Mouse (Mus musculus): ENCODE data around the gene Psmg4. TPM values are rescaled to one million over a fixed set of nuclear protein-coding genes. Genes with fewer than 3 reads are reported as not detected.

Gene Psmg4
- polyA plus RNA-seq, 1 experiment from 2014 or later = 117 TPM

GRCm38 (mm10) chr13:34136605-34137004 is 26.2 kb upstream of the Psmg4 start:
- WGBS = 74% methylated on average over 7 of the region's 7 CpGs
- Histone ChIP-seq H3K36me3 (ENCODE audit: insufficient read depth, low read length) (no peaks in the 10 kb centered on the region), H3K9me3 (replicated peaks; ENCODE audit: low read length) (no peaks in the 10 kb centered on the region), H3K9ac (ENCODE audit: low read depth, low read length) (no peak overlapping the region), H3K4me2 (ENCODE audit: low read length) (no peak overlapping the region), H3K4me1 (replicated peaks; ENCODE audit: insufficient read depth, low read length) (0 out of 2 replicates have a peak, but pooled peaks cover 9% of the 10 kb centered on the region), H3K4me3 (replicated peaks; ENCODE audit: low read depth, low read length) (no peak overlapping the region), H3K27ac (no peak overlapping the region), H3K27me3 (ENCODE audit: insufficient read depth, low read length) (no peaks in the 10 kb centered on the region; the same call in 1 of the 2 replicates)
- ATAC-seq (replicated peaks; ENCODE audit: low FRiP score, low read depth) (no peak), DNase-seq (ENCODE audit: low spot score) (no peak)
- no peak for TF ChIP-seq CTCF (IDR thresholded peaks at IDR 0.05; ENCODE audit: low read depth)

- Histone ChIP-seq H3K4me3 (replicated peaks; ENCODE audit: low read depth, low read length) (no peak overlapping the region), H3K27ac (no peak overlapping the region), H3K4me2 (ENCODE audit: low read length) (no peak overlapping the region), H3K27me3 (ENCODE audit: insufficient read depth, low read length) (no peaks in the 10 kb centered on the region), H3K36me3 (ENCODE audit: insufficient read depth, low read length) (no peaks in the 10 kb centered on the region), H3K9me3 (replicated peaks; ENCODE audit: low read length) (no peaks in the 10 kb centered on the region), H3K9ac (ENCODE audit: low read depth, low read length) (no peak overlapping the region), H3K4me1 (replicated peaks; ENCODE audit: insufficient read depth, low read length) (no peaks in the 10 kb centered on the region)
- ATAC-seq (replicated peaks; ENCODE audit: low FRiP score, low read depth) = no peak
- TF ChIP-seq CTCF (IDR thresholded peaks at IDR 0.05; ENCODE audit: low read depth) = no peak
- no peak for DNase-seq (ENCODE audit: low spot score)
- 45% methylated on average over 5 of the region's 5 CpGs for WGBS
Observed at GRCm38 (mm10) chr13:34143389-34143788, 19.4 kb upstream of the Psmg4 start.

GRCm38 (mm10) chr13:34146916-34147315 is 15.8 kb upstream of the Psmg4 start:
- Histone ChIP-seq H3K27ac (no peak overlapping the region), H3K4me2 (ENCODE audit: low read length) (no peak overlapping the region), H3K27me3 (ENCODE audit: insufficient read depth, low read length) (no peaks in the 10 kb centered on the region), H3K9ac (ENCODE audit: low read depth, low read length) (no peak overlapping the region), H3K36me3 (ENCODE audit: insufficient read depth, low read length) (no peaks in the 10 kb centered on the region), H3K4me1 (replicated peaks; ENCODE audit: insufficient read depth, low read length) (no peaks in the 10 kb centered on the region), H3K4me3 (replicated peaks; ENCODE audit: low read depth, low read length) (no peak overlapping the region), H3K9me3 (replicated peaks; ENCODE audit: low read length) (no peaks in the 10 kb centered on the region)
- 69% methylated on average over 3 of the region's 3 CpGs for WGBS
- ATAC-seq (replicated peaks; ENCODE audit: low FRiP score, low read depth) (no peak), DNase-seq (ENCODE audit: low spot score) (no peak)
- TF ChIP-seq CTCF (IDR thresholded peaks at IDR 0.05; ENCODE audit: low read depth) = peak; percentile 39; the same call in 1 of the 2 replicates

GRCm38 (mm10) chr13:34148181-34148580 is 14.6 kb upstream of the Psmg4 start:
- Histone ChIP-seq H3K9ac (ENCODE audit: low read depth, low read length) (no peak overlapping the region), H3K9me3 (replicated peaks; ENCODE audit: low read length) (no peaks in the 10 kb centered on the region), H3K4me2 (ENCODE audit: low read length) (peak overlapping the region; percentile 50; the same call in 1 of the 2 replicates), H3K4me1 (replicated peaks; ENCODE audit: insufficient read depth, low read length) (no peaks in the 10 kb centered on the region), H3K36me3 (ENCODE audit: insufficient read depth, low read length) (no peaks in the 10 kb centered on the region), H3K27ac (no peak overlapping the region), H3K4me3 (replicated peaks; ENCODE audit: low read depth, low read length) (no peak overlapping the region), H3K27me3 (ENCODE audit: insufficient read depth, low read length) (no peaks in the 10 kb centered on the region)
- TF ChIP-seq CTCF (IDR thresholded peaks at IDR 0.05; ENCODE audit: low read depth) = no peak
- DNase-seq (ENCODE audit: low spot score) (no peak), ATAC-seq (replicated peaks; ENCODE audit: low FRiP score, low read depth) (no peak)
- WGBS = 85% methylated on average over 3 of the region's 3 CpGs

GRCm38 (mm10) chr13:34148767-34149392 is 13.9 kb upstream of the Psmg4 start:
- WGBS = 2% methylated on average over 23 of the region's 23 CpGs

GRCm38 (mm10) chr13:34149463-34150176 is 13.1 kb upstream of the Psmg4 start:
- 69% methylated on average over 5 of the region's 5 CpGs for WGBS
- Histone ChIP-seq H3K4me1 (replicated peaks; ENCODE audit: insufficient read depth, low read length) (no peaks in the 10 kb centered on the region), H3K4me3 (replicated peaks; ENCODE audit: low read depth, low read length) (peak overlapping the region; percentile 40; the same call in 1 of the 2 replicates), H3K4me2 (ENCODE audit: low read length) (peak overlapping the region; percentile 50), H3K27ac (no peak overlapping the region), H3K9ac (ENCODE audit: low read depth, low read length) (no peak overlapping the region), H3K9me3 (replicated peaks; ENCODE audit: low read length) (no peaks in the 10 kb centered on the region), H3K27me3 (ENCODE audit: insufficient read depth, low read length) (no peaks in the 10 kb centered on the region), H3K36me3 (ENCODE audit: insufficient read depth, low read length) (no peaks in the 10 kb centered on the region)
- DNase-seq (ENCODE audit: low spot score) (no peak), ATAC-seq (replicated peaks; ENCODE audit: low FRiP score, low read depth) (no peak)
- TF ChIP-seq CTCF (IDR thresholded peaks at IDR 0.05; ENCODE audit: low read depth) = no peak

More at GRCm38 (mm10) chr13:34148767-34149392, 13.9 kb upstream of the Psmg4 start:
- peak; percentile 81 for ATAC-seq (replicated peaks; ENCODE audit: low FRiP score, low read depth)
- no peaks in the 10 kb centered on the region for H3K27me3 ChIP-seq (ENCODE audit: insufficient read depth, low read length)
- H3K4me1 ChIP-seq (replicated peaks; ENCODE audit: insufficient read depth, low read length) = no peaks in the 10 kb centered on the region
- H3K9me3 ChIP-seq (replicated peaks; ENCODE audit: low read length) = no peaks in the 10 kb centered on the region
- peak overlapping the region; percentile 50 for H3K4me2 ChIP-seq (ENCODE audit: low read length)
- peak overlapping the region; percentile 45 for H3K9ac ChIP-seq (ENCODE audit: low read depth, low read length)
- H3K4me3 ChIP-seq (replicated peaks; ENCODE audit: low read depth, low read length) = peak overlapping the region; percentile 40
- H3K27ac ChIP-seq = no peak overlapping the region
- peak; percentile 84 for DNase-seq (ENCODE audit: low spot score)
- no peaks in the 10 kb centered on the region for H3K36me3 ChIP-seq (ENCODE audit: insufficient read depth, low read length)
- no peak for TF ChIP-seq CTCF (IDR thresholded peaks at IDR 0.05; ENCODE audit: low read depth)
